Mouse (Mus musculus) ES-E14 (cell line): ENCODE data around the gene Emid1. TPM values are rescaled to one million over a fixed set of nuclear protein-coding genes. Genes with fewer than 3 reads are reported as not detected.

Experiments
- DNase-seq: peaks from one replicate; pipeline ENCODE4 v3.0.0-alpha.2; 2013; ENCODE audit warnings: low read depth, low spot score
- H3K27ac ChIP-seq: 2 replicates; pipeline ENCODE4 v1.5.1; 2012; ENCODE audit warnings: low read depth, mild to moderate bottlenecking, low read length, moderate library complexity, mixed read lengths; ENCODE audit not compliant: poor library complexity, insufficient read depth, severe bottlenecking
- H3K36me3 ChIP-seq: 2 replicates; pipeline ENCODE4 v1.6.1; 2012; ENCODE audit warnings: mild to moderate bottlenecking, low read length, moderate library complexity, mixed read lengths; ENCODE audit not compliant: control insufficient read depth, poor library complexity, insufficient read depth, severe bottlenecking
- H3K4me1 ChIP-seq, 2 experiments: fragments of 150-350 bp in 1 of 2; sonication (generic) in 1 of 2; 2 replicates each; pipeline ENCODE4 v1.6.1; 2012; ENCODE audit warnings: low read length in 2 of 2, mild to moderate bottlenecking in 1 of 2, mixed read lengths in 1 of 2; ENCODE audit not compliant: control insufficient read depth in 2 of 2, insufficient read depth in 2 of 2, poor library complexity in 1 of 2
- H3K4me3 ChIP-seq, 2 experiments: fragments of 150-350 bp in 1 of 2; sonication (generic) in 1 of 2; 2 replicates each; pipeline ENCODE4 v1.5.1; 2012; ENCODE audit warnings: low read length in 2 of 2, low read depth in 1 of 2, mild to moderate bottlenecking in 1 of 2, mixed read lengths in 1 of 2; ENCODE audit not compliant: insufficient read depth in 1 of 2, poor library complexity in 1 of 2, severe bottlenecking in 1 of 2
- H3K9ac ChIP-seq: 2 replicates; pipeline ENCODE4 v1.6.1; 2012; ENCODE audit warnings: low read depth, mild to moderate bottlenecking, low read length, mixed read lengths; ENCODE audit not compliant: poor library complexity, insufficient read depth, severe bottlenecking
- H3K9me3 ChIP-seq: fragments of 150-350 bp; sonication (generic); 2 replicates; pipeline ENCODE4 v1.6.1; 2012; ENCODE audit warnings: low read depth, mild to moderate bottlenecking, low read length; ENCODE audit not compliant: control insufficient read depth, insufficient read depth
- CHD2 ChIP-seq: IDR thresholded peaks from 2 replicates; pipeline ENCODE4 v1.6.1; 2014; ENCODE audit warnings: mild to moderate bottlenecking, low read depth, low read length, inconsistent platforms
- HCFC1 ChIP-seq: IDR thresholded peaks from 2 replicates; pipeline ENCODE4 v1.6.1; 2012; ENCODE audit warnings: low read length, inconsistent platforms, borderline replicate concordance; ENCODE audit not compliant: insufficient read depth
- MAFK ChIP-seq: IDR thresholded peaks from 2 replicates; pipeline ENCODE4 v1.6.1; 2014; ENCODE audit warnings: mild to moderate bottlenecking, low read depth, low read length, inconsistent platforms; ENCODE audit not compliant: insufficient read depth
- ZC3H11A ChIP-seq: IDR thresholded peaks from 2 replicates; pipeline ENCODE4 v1.6.1; 2012; ENCODE audit warnings: low read depth, mild to moderate bottlenecking, inconsistent platforms, low read length, borderline replicate concordance
- ZNF384 ChIP-seq: IDR thresholded peaks from 2 replicates; pipeline ENCODE4 v1.6.1; 2012; ENCODE audit warnings: low read depth, low read length, inconsistent platforms
- in situ Hi-C, 2 experiments: fragments of 600-800 bp; cut with MboI; formaldehyde crosslinking; loops; one replicate each; pipeline ENCODE4 v1.15.1; 2025; ENCODE audit warnings: low sequenced_read_pairs in 2 of 2, inconsistent platforms in 1 of 2; ENCODE audit not compliant: unreplicated experiment in 2 of 2
- total RNA-seq: library from RNA; depleted of rRNA; stranded (reverse); fragments of 300-350 nt; gene quantifications from 2 replicates; pipeline ENCODE4 v1.2.3, GENCODE M21; 2012

Gene Emid1
- total RNA-seq, 1 experiment = 2.7 TPM

- Histone ChIP-seq H3K4me1 (peaks cover 0 to 9% of the 10 kb centered on the region in 2 experiments; a peak in 1 of 4 replicates), H3K4me3 (no peak overlapping the region), H3K9me3 (no peaks in the 10 kb centered on the region), H3K36me3 (peaks cover 4% of the 10 kb centered on the region; the same call in 1 of the 2 replicates), H3K27ac (no peak overlapping the region; the same call in 1 of the 2 replicates), H3K9ac (no peak overlapping the region)
- no peak for TF ChIP-seq CHD2
- TF ChIP-seq MAFK = no peak
- TF ChIP-seq ZC3H11A = no peak
- TF ChIP-seq HCFC1 = no peak
- TF ChIP-seq ZNF384 = no peak
- no peak for DNase-seq
- in situ Hi-C loops = no loop called here
Observed at GRCm38 (mm10) chr11:5192840-5193575, 41.0 kb upstream of the Emid1 start.

GRCm38 (mm10) chr11:5192084-5192516 is 40.0 kb upstream of the Emid1 start:
- Histone ChIP-seq H3K4me3 (no peak overlapping the region), H3K36me3 (peaks cover 4% of the 10 kb centered on the region; the same call in 1 of the 2 replicates), H3K4me1 (peaks cover 0 to 5% of the 10 kb centered on the region in 2 experiments; a peak in 1 of 4 replicates), H3K9ac (no peak overlapping the region), H3K9me3 (no peaks in the 10 kb centered on the region), H3K27ac (no peak overlapping the region)
- no peak for DNase-seq
- TF ChIP-seq ZC3H11A (no peak), MAFK (no peak), CHD2 (no peak), ZNF384 (no peak), HCFC1 (no peak)
- in situ Hi-C loops = no loop called here

- H3K4me1 ChIP-seq = no peaks in the 10 kb centered on the region; a peak in 2 of 4 replicates
- no peaks in the 10 kb centered on the region for H3K9me3 ChIP-seq
- TF ChIP-seq CHD2 (no peak), MAFK (no peak), HCFC1 (no peak), ZNF384 (no peak), ZC3H11A (no peak)
- H3K9ac ChIP-seq = no peak overlapping the region
- no peak overlapping the region for H3K4me3 ChIP-seq
- no peak overlapping the region for H3K27ac ChIP-seq
- DNase-seq = no peak
- in situ Hi-C loops = no loop called here
- no peaks in the 10 kb centered on the region for H3K36me3 ChIP-seq
Observed at GRCm38 (mm10) chr11:5189239-5189933, 37.3 kb upstream of the Emid1 start.

GRCm38 (mm10) chr11:5188170-5188569 is 36.1 kb upstream of the Emid1 start:
- Histone ChIP-seq H3K9me3 (no peaks in the 10 kb centered on the region), H3K27ac (no peak overlapping the region), H3K36me3 (no peaks in the 10 kb centered on the region), H3K4me3 (no peak overlapping the region), H3K9ac (no peak overlapping the region), H3K4me1 (peaks cover 0 to 4% of the 10 kb centered on the region in 2 experiments; a peak in 2 of 4 replicates)
- TF ChIP-seq MAFK (no peak), HCFC1 (no peak), CHD2 (no peak), ZNF384 (no peak), ZC3H11A (no peak)
- DNase-seq = no peak
- in situ Hi-C loops = no loop called here
